Comparison of ENCODE assay signal across 9 mouse cellular contexts in genomic region chr9:21352463-21353372, GRCm38 (mm10). TPM values are rescaled to one million over a fixed set of nuclear protein-coding genes. Genes with fewer than 3 reads are reported as not detected.
DNase-seq lines count a peak whose midpoint lies in the region; ATAC-seq and TF ChIP-seq lines count a peak whose summit lies in the region.
"Had no signal": no experiment of that assay in that cellular context is flagged by ENCODE, and none has a peak within 500 bp of the region (broad histone marks: within the 10 kb centered on the region; RNA-seq: fewer than 3 reads in every experiment).

No protein-coding gene starts in this region.

- H3K79me2 ChIP-seq in heart, adult 2 months (replicated peaks; ENCODE audit: control insufficient read depth, insufficient read depth, low read length), result no peaks in the 10 kb centered on the region

- TF ChIP-seq CTCF in heart, adult 2 months (IDR thresholded peaks at IDR 0.05), result no peak
- no peak for TF ChIP-seq CTCF in E14TG2a.4 (conservative IDR thresholded peaks at IDR 0.05; ENCODE audit: low read length)

- no peaks in the 10 kb centered on the region for H3K9me3 ChIP-seq in E14TG2a.4 (ENCODE audit: low read length)
- no peaks in the 10 kb centered on the region for H3K9me3 ChIP-seq in heart, embryonic 12.5 days (replicated peaks)

- 34% methylated on average over 20 of the region's 20 CpGs for WGBS in heart, adult 2 months
- WGBS in heart, embryonic 12.5 days, result 27% methylated on average over 20 of the region's 20 CpGs

- H3K27me3 ChIP-seq in heart, adult 2 months (ENCODE audit: control insufficient read depth, insufficient read depth, low read length), result no peaks in the 10 kb centered on the region
- no peaks in the 10 kb centered on the region for H3K27me3 ChIP-seq in E14TG2a.4 (ENCODE audit: insufficient read depth, low read length)
- H3K27me3 ChIP-seq in heart, embryonic 12.5 days (replicated peaks), result no peaks in the 10 kb centered on the region

- no peak overlapping the region for H3K4me3 ChIP-seq in heart, adult 2 months
- H3K4me3 ChIP-seq in E14TG2a.4 (replicated peaks; ENCODE audit: low read length), result peak overlapping the region; percentile 75
- no peak overlapping the region for H3K4me3 ChIP-seq in heart, embryonic 12.5 days

- no peak for TF ChIP-seq POLR2A in heart, adult 2 months (IDR thresholded peaks at IDR 0.05; ENCODE audit: insufficient read depth, low read depth, low read length)

- TF ChIP-seq EP300 in heart, adult 2 months (IDR thresholded peaks at IDR 0.05; ENCODE audit: insufficient read depth, low read depth, low read length), result 0 out of 2 replicates have a peak, but pooled peaks have one; percentile 43

- DNase-seq in heart, adult 2 months, result peak in 1 of 2 experiments; percentile 42
- DNase-seq in heart, postnatal 25 days (ENCODE audit: low spot score), result no peak
- peak; percentile 48 for DNase-seq in liver
- no peak for DNase-seq in cerebellum, adult 9-11 months
- no peak for DNase-seq in gastrocnemius, postnatal 14 days
- DNase-seq in layer of hippocampus, adult 9-10 months (ENCODE audit: low spot score), result no peak

- no peaks in the 10 kb centered on the region for H3K36me3 ChIP-seq in heart, adult 2 months (ENCODE audit: control insufficient read depth, insufficient read depth, low read length)
- peaks cover 56% of the 10 kb centered on the region for H3K36me3 ChIP-seq in E14TG2a.4 (ENCODE audit: insufficient read depth, low read length)
- peaks cover 66% of the 10 kb centered on the region for H3K36me3 ChIP-seq in heart, embryonic 12.5 days

- H3K27ac ChIP-seq in heart, adult 2 months, result no peak overlapping the region
- H3K27ac ChIP-seq in heart, embryonic 12.5 days (ENCODE audit: poor library complexity, severe bottlenecking), result peak overlapping the region; percentile 60

- H3K4me1 ChIP-seq in heart, adult 2 months (ENCODE audit: control insufficient read depth, insufficient read depth, low read length), result peaks cover 3% of the 10 kb centered on the region
- H3K4me1 ChIP-seq in E14TG2a.4 (replicated peaks; ENCODE audit: low read depth, low read length), result peaks cover 63% of the 10 kb centered on the region
- peaks cover 16% of the 10 kb centered on the region for H3K4me1 ChIP-seq in heart, embryonic 12.5 days (replicated peaks)

- ATAC-seq in heart, embryonic 12.5 days (ENCODE audit: insufficient number of reproducible peaks, low FRiP score), result peak; percentile 54; the same call in 1 of the 2 replicates

- H3K9ac ChIP-seq in heart, adult 2 months (ENCODE audit: low read depth, low read length), result no peak overlapping the region
- H3K9ac ChIP-seq in heart, embryonic 12.5 days, result peak overlapping the region; percentile 18; the same call in 1 of the 2 replicates

- intact Hi-C loops in heart, adult 2 months (cut with DNase I), result no loop called here
- intact Hi-C loops in heart, postnatal 25 days (cut with DNase I), result no loop called here
- intact Hi-C loops in gastrocnemius, postnatal 14 days (cut with DNase I; ENCODE audit: low total_unique reads), result no loop called here

- peak overlapping the region; percentile 16; the same call in 1 of the 2 replicates for H3K4me2 ChIP-seq in heart, embryonic 12.5 days

RNA-seq across cellular contexts. Expression of gene Ilf3, which starts 15.0 kb away (rescaled TPM):
- total RNA-seq in heart, adult 2 months (2021), result 10 to 100 TPM; 27.7 to 29.0 TPM
- 22.6 and 29.0 TPM in 2 replicates for polyA plus RNA-seq in heart, adult 2 months (2012; rRNA removed)
- 10 to 100 TPM; 25.9 to 29.6 TPM for total RNA-seq in heart, postnatal 25 days (2021)
- polyA plus RNA-seq in heart, embryonic 12.5 days (2016; fragmentation: Nextera tagmentation; extraction: Ambion mirVana), result 139 and 142 TPM in 2 replicates
- total RNA-seq in gastrocnemius, postnatal 14 days (2021), result 10 to 100 TPM; 22.3 to 28.5 TPM

RNA-seq across cellular contexts. Expression of gene Slc44a2, which starts 32.2 kb away (rescaled TPM):
- 10 to 100 TPM; 77.0 to 89.5 TPM for total RNA-seq in heart, adult 2 months (2021)
- polyA plus RNA-seq in heart, adult 2 months (2012; rRNA removed), result 86.8 and 148 TPM in 2 replicates
- total RNA-seq in heart, postnatal 25 days (2021), result 100 to 1,000 TPM in 1 of 2 experiments, 10 to 100 TPM in 1; 99.2 to 113 TPM
- 69.1 and 73.6 TPM in 2 replicates for polyA plus RNA-seq in heart, embryonic 12.5 days (2016; fragmentation: Nextera tagmentation; extraction: Ambion mirVana)
- 100 to 1,000 TPM; 104 to 117 TPM for total RNA-seq in gastrocnemius, postnatal 14 days (2021)

RNA-seq across cellular contexts. Expression of gene Ap1m2, which starts 40.6 kb away (rescaled TPM):
- total RNA-seq in heart, adult 2 months (2021), result not detected
- polyA plus RNA-seq in heart, adult 2 months (2012; rRNA removed), result 1.0 TPM in 1 of 2 replicates, not detected in the other
- not detected for total RNA-seq in heart, postnatal 25 days (2021)
- polyA plus RNA-seq in heart, embryonic 12.5 days (2016; fragmentation: Nextera tagmentation; extraction: Ambion mirVana), result 0.23 and 0.58 TPM in 2 replicates
- not detected for total RNA-seq in gastrocnemius, postnatal 14 days (2021)
- total RNA-seq: heart, adult 18-20 months had no signal

RNA-seq across cellular contexts. Expression of gene Qtrt1, which starts 58.9 kb away (rescaled TPM):
- total RNA-seq in heart, adult 2 months (2021), result 1 to 10 TPM; 8.3 to 8.5 TPM
- polyA plus RNA-seq in heart, adult 2 months (2012; rRNA removed), result 19.2 and 20.8 TPM in 2 replicates
- 10 to 100 TPM in 1 of 2 experiments, 1 to 10 TPM in 1; 7.1 to 10.0 TPM for total RNA-seq in heart, postnatal 25 days (2021)
- polyA plus RNA-seq in heart, embryonic 12.5 days (2016; fragmentation: Nextera tagmentation; extraction: Ambion mirVana), result 23.0 and 25.4 TPM in 2 replicates
- total RNA-seq in gastrocnemius, postnatal 14 days (2021), result 1 to 10 TPM; 5.5 to 8.1 TPM
